Mouse (Mus musculus): Measurements from ENCODE around the gene Cd46.
A peak's percentile ranks its signal among the peaks of the same experiment; 100 is the strongest.

Cd46 gene

GRCm38 (mm10) chr1:195092220-195092720, at the start of gene Cd46:
TSS of gene Cd46 (minus strand) at chr1:195092249.
- DNase-seq, result peak; percentile 81

GRCm38 (mm10) chr1:195132070-195132469, 40.0 kb upstream of the Cd46 start:
- DNase-seq, result peak; percentile 22

- no peak for DNase-seq
Observed at GRCm38 (mm10) chr1:195131675-195132015, 39.6 kb upstream of the Cd46 start.

- DNase-seq, result peak; percentile 93
Observed at GRCm38 (mm10) chr1:195130953-195131674, 39.1 kb upstream of the Cd46 start, which contains the start of gene Cr1l. TSS of gene Cr1l (minus strand) at chr1:195131586.

- DNase-seq, result no peak
Observed at GRCm38 (mm10) chr1:195130479-195130878, 38.4 kb upstream of the Cd46 start.

- no peak for DNase-seq
Observed at GRCm38 (mm10) chr1:195129867-195130266, 37.8 kb upstream of the Cd46 start.

- DNase-seq, result no peak
Observed at GRCm38 (mm10) chr1:195114414-195114813, 22.4 kb upstream of the Cd46 start.

GRCm38 (mm10) chr1:195113621-195114020, 21.6 kb upstream of the Cd46 start:
- no peak for DNase-seq

GRCm38 (mm10) chr1:195100693-195101092, 8.6 kb upstream of the Cd46 start:
- DNase-seq, result no peak

GRCm38 (mm10) chr1:195098004-195098403, 6.0 kb upstream of the Cd46 start:
- no peak for DNase-seq

- no peak for DNase-seq
Observed at GRCm38 (mm10) chr1:195091699-195092219, 290 bp downstream of the Cd46 start.

- DNase-seq, result no peak
Observed at GRCm38 (mm10) chr1:195082142-195082541, 9.9 kb downstream of the Cd46 start.

- DNase-seq, result peak; percentile 60
Observed at GRCm38 (mm10) chr1:195040437-195040836, 51.6 kb downstream of the Cd46 start.

GRCm38 (mm10) chr1:195038386-195038785, 53.7 kb downstream of the Cd46 start:
- no peak for DNase-seq

- no peak for DNase-seq
Observed at GRCm38 (mm10) chr1:195037985-195038384, 54.1 kb downstream of the Cd46 start.

- no peak for DNase-seq
Observed at GRCm38 (mm10) chr1:195037483-195037882, 54.6 kb downstream of the Cd46 start.

GRCm38 (mm10) chr1:195033941-195034340, 58.1 kb downstream of the Cd46 start:
- DNase-seq, result peak; percentile 32

GRCm38 (mm10) chr1:195032738-195033137, 59.3 kb downstream of the Cd46 start:
- DNase-seq, result no peak

- DNase-seq, result no peak
Observed at GRCm38 (mm10) chr1:195031786-195032185, 60.3 kb downstream of the Cd46 start.

- DNase-seq, result no peak
Observed at GRCm38 (mm10) chr1:195027507-195027906, 64.5 kb downstream of the Cd46 start.

- DNase-seq, result no peak
Observed at GRCm38 (mm10) chr1:195023848-195024247, 68.2 kb downstream of the Cd46 start.

GRCm38 (mm10) chr1:195021831-195022230, 70.2 kb downstream of the Cd46 start:
- DNase-seq, result no peak

- no peak for DNase-seq
Observed at GRCm38 (mm10) chr1:195019062-195019600, 72.9 kb downstream of the Cd46 start.

Measured in lung, postnatal 10 days (tissue).